Mouse (Mus musculus): Measurements from ENCODE around the gene Mtfmt.

Gene Mtfmt

GRCm38 (mm10) chr9:65427511-65427910 is 8.1 kb upstream of the Mtfmt start:
- DNase-seq (ENCODE audit: low spot score): no peak

GRCm38 (mm10) chr9:65428003-65428402 is 7.6 kb upstream of the Mtfmt start:
- DNase-seq (ENCODE audit: low spot score): no peak

GRCm38 (mm10) chr9:65430401-65430800 is 5.2 kb upstream of the Mtfmt start:
- no peak for DNase-seq (ENCODE audit: low spot score)

GRCm38 (mm10) chr9:65430921-65431320 is 4.7 kb upstream of the Mtfmt start:
- no peak for DNase-seq (ENCODE audit: low spot score)

GRCm38 (mm10) chr9:65432236-65432635 is 3.3 kb upstream of the Mtfmt start:
- DNase-seq (ENCODE audit: low spot score): peak; percentile 49

GRCm38 (mm10) chr9:65434140-65434539 is 1.4 kb upstream of the Mtfmt start:
- DNase-seq (ENCODE audit: low spot score): no peak

- no peak for DNase-seq (ENCODE audit: low spot score)
These were observed 371 bp upstream of the Mtfmt start for GRCm38 (mm10) chr9:65435211-65435610.

GRCm38 (mm10) chr9:65444692-65445091 is 9.1 kb downstream of the Mtfmt start:
- DNase-seq (ENCODE audit: low spot score): no peak

GRCm38 (mm10) chr9:65447951-65448350 is 12.4 kb downstream of the Mtfmt start:
- no peak for DNase-seq (ENCODE audit: low spot score)

GRCm38 (mm10) chr9:65458975-65459374 is 23.4 kb downstream of the Mtfmt start:
- DNase-seq (ENCODE audit: low spot score): no peak

GRCm38 (mm10) chr9:65460198-65460597 is 24.6 kb downstream of the Mtfmt start:
- no peak for DNase-seq (ENCODE audit: low spot score)

GRCm38 (mm10) chr9:65460732-65461442 is 25.3 kb downstream of the Mtfmt start, which contains the start of gene Spg21:
Gene Spg21 (plus strand): TSS chr9:65460947.
- DNase-seq (ENCODE audit: low spot score): peak; percentile 92

- DNase-seq (ENCODE audit: low spot score): no peak
These were observed 27.0 kb downstream of the Mtfmt start for GRCm38 (mm10) chr9:65462544-65462943.

GRCm38 (mm10) chr9:65464161-65464560 is 28.6 kb downstream of the Mtfmt start:
- no peak for DNase-seq (ENCODE audit: low spot score)

GRCm38 (mm10) chr9:65465241-65465640 is 29.7 kb downstream of the Mtfmt start:
- no peak for DNase-seq (ENCODE audit: low spot score)

- no peak for DNase-seq (ENCODE audit: low spot score)
These were observed 32.1 kb downstream of the Mtfmt start for GRCm38 (mm10) chr9:65467686-65468085.

GRCm38 (mm10) chr9:65472769-65473168 is 37.2 kb downstream of the Mtfmt start:
- DNase-seq (ENCODE audit: low spot score): no peak

GRCm38 (mm10) chr9:65479158-65479557 is 43.6 kb downstream of the Mtfmt start:
- DNase-seq (ENCODE audit: low spot score): no peak

- DNase-seq (ENCODE audit: low spot score): no peak
These were observed 44.5 kb downstream of the Mtfmt start for GRCm38 (mm10) chr9:65480071-65480470.

- no peak for DNase-seq (ENCODE audit: low spot score)
These were observed 55.9 kb downstream of the Mtfmt start for GRCm38 (mm10) chr9:65491476-65491875.

GRCm38 (mm10) chr9:65492351-65492750 is 56.8 kb downstream of the Mtfmt start:
- no peak for DNase-seq (ENCODE audit: low spot score)

- DNase-seq (ENCODE audit: low spot score): no peak
These were observed 57.3 kb downstream of the Mtfmt start for GRCm38 (mm10) chr9:65492851-65493250.

GRCm38 (mm10) chr9:65502146-65502545 is 66.6 kb downstream of the Mtfmt start:
- DNase-seq (ENCODE audit: low spot score): no peak

Data from urinary bladder, postnatal 10 days (tissue).